Mouse (Mus musculus) lung, adult 10 weeks (tissue): ENCODE data around the gene Vcan. TPM values are rescaled to one million over a fixed set of nuclear protein-coding genes. Genes with fewer than 3 reads are reported as not detected.

ENCODE experiments used
- polyA plus RNA-seq: library from polyadenylated mRNA; stranded (reverse); fragments of 350-450 nt; fragmentation: Illumina TruSeq; extraction: RNeasy Lipid Tissue Mini Kit (QIAGEN cat#74804); gene quantifications from one replicate; pipeline ENCODE4 v1.2.3, GENCODE M21; 2014; ENCODE audit warnings: low read depth, low replicate concordance; ENCODE audit not compliant: insufficient read depth

Gene Vcan
- 1.2 TPM for polyA plus RNA-seq

GRCm38 (mm10) chr13:89741766-89742685 is at the start of gene Vcan:
Gene Vcan, minus strand, starts transcription at chr13:89742509.

Other genes with a start within 250 kb of the Vcan start
- 0.13 TPM for gene Hapln1, start 202.7 kb downstream of the Vcan start, polyA plus RNA-seq